Mouse (Mus musculus) cerebellum, adult 2 months (tissue): Measurements from ENCODE around the gene 1700017D01Rik. TPM values are rescaled to one million over a fixed set of nuclear protein-coding genes. Genes with fewer than 3 reads are reported as not detected.
"Not testable (repeated sequence)": the region's sequence is repeated elsewhere in the genome, so short reads cannot be mapped to it uniquely, and the experiment has no call there.

ENCODE experiments used
- DNase-seq, 2 experiments: peaks; one replicate each; pipeline ENCODE4 v3.0.0; 2021
- H3K27ac ChIP-seq: fragments of 200-500 bp; 2 replicates; pipeline ENCODE4 v1.5.1; 2012; ENCODE audit warnings: low read length, control low read depth, inconsistent platforms; ENCODE audit not compliant: insufficient read depth
- H3K27me3 ChIP-seq: fragments of 200-500 bp; 2 replicates; pipeline ENCODE4 v1.6.1; 2012; ENCODE audit warnings: inconsistent platforms, mild to moderate bottlenecking, low read length, moderate library complexity; ENCODE audit not compliant: control insufficient read depth, insufficient read depth
- H3K4me1 ChIP-seq: fragments of 200-500 bp; 2 replicates; pipeline ENCODE4 v1.6.1; 2011; ENCODE audit warnings: low read length; ENCODE audit not compliant: control insufficient read depth, insufficient read depth
- H3K4me3 ChIP-seq: fragments of 200-500 bp; replicated peaks from 2 replicates; pipeline ENCODE3; 2011; ENCODE audit warnings: mild to moderate bottlenecking, low read depth, low read length, control low read depth; ENCODE audit not compliant: insufficient read depth
- CTCF ChIP-seq: fragments of 200-500 bp; IDR thresholded peaks from 2 replicates; pipeline ENCODE4 v1.5.1; 2011; ENCODE audit warnings: low read depth, mild to moderate bottlenecking, control low read depth, low read length, moderate library complexity, borderline replicate concordance; ENCODE audit not compliant: insufficient read depth
- POLR2A ChIP-seq: fragments of 200-500 bp; IDR thresholded peaks from 2 replicates; pipeline ENCODE4 v1.6.1; 2011; ENCODE audit warnings: low read length, control low read depth, borderline replicate concordance; ENCODE audit not compliant: insufficient read depth
- WGBS: fragments of 180-500 bp; shearing (Covaris S2); methylation state at CpG from one replicate; pipeline ENCODE4 v1.1.7; 2018; 5-methylcytosine and 5-hydroxymethylcytosine counted together
- polyA plus RNA-seq: library from polyadenylated mRNA; depleted of rRNA; stranded (reverse); fragments of >200 nt; gene quantifications from 2 replicates; pipeline ENCODE4 v1.2.3, GENCODE M21; 2012

Gene 1700017D01Rik
- polyA plus RNA-seq, 1 experiment = not detected

GRCm38 (mm10) chr19:11107746-11108145 lies 22.9 kb downstream of the 1700017D01Rik start:
- DNase-seq = no peak
- Histone ChIP-seq H3K4me3 (no peak overlapping the region), H3K4me1 (no peaks in the 10 kb centered on the region), H3K27ac (no peak overlapping the region), H3K27me3 (no peaks in the 10 kb centered on the region)
- TF ChIP-seq CTCF = no peak
- no peak for TF ChIP-seq POLR2A
- WGBS = 59% methylated on average over 3 of the region's 3 CpGs

- 64% methylated on average over 1 of the region's 1 CpGs for WGBS
- Histone ChIP-seq H3K27ac (no peak overlapping the region), H3K4me3 (no peak overlapping the region), H3K4me1 (no peaks in the 10 kb centered on the region), H3K27me3 (no peaks in the 10 kb centered on the region)
- no peak for DNase-seq
- TF ChIP-seq CTCF = no peak
- no peak for TF ChIP-seq POLR2A
Measured at GRCm38 (mm10) chr19:11101880-11102279, 28.8 kb downstream of the 1700017D01Rik start.

GRCm38 (mm10) chr19:11098401-11098800 lies 32.3 kb downstream of the 1700017D01Rik start:
- WGBS = 76% methylated on average over 3 of the region's 3 CpGs
- no peak overlapping the region for H3K4me3 ChIP-seq
- H3K4me1 ChIP-seq = no peaks in the 10 kb centered on the region
- DNase-seq = no peak
- no peak for TF ChIP-seq POLR2A
- no peak for TF ChIP-seq CTCF
- H3K27ac ChIP-seq = no peak overlapping the region
- H3K27me3 ChIP-seq = no peaks in the 10 kb centered on the region

DNA sequence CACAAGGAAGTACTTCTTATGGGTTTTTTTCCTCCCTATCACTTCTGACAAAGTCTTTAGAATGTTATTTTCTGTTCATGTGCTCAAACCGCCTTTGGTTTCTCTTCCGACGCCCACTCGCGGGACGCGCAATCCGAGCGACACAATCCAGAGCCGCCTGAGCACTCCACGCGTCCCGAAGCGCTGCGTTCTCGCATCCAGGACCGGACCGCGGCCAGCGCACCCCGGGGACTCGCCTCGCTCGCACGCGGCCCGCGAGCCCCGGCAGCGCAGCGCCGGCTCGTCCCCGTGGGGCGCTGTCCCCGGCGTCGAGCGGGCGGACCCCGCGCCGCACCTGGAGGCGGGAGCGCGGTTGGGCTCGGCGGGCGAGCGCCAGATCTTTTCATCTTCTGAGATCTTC lies 38.5 kb downstream of the 1700017D01Rik start:
- not testable (repeated sequence) for H3K27ac ChIP-seq, DNase-seq

DNA sequence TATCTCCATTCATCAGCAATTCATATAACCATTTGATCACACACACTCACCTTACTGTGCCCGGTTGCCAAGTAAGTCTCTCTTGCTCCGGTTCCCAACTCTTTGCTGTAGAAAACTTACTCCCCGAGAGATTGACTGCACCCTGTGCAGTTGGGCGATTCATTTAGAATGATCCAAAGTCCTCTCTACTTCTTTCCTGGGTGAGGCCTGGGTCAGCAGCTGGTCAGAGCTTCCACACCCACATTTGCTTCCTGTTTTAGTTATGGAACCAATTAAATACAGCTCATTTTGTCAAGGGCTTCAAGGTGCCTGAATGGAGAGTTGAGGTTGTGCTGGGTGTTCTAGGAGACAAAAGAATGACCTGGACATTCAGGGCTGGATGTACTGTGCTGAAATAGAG lies 49.7 kb downstream of the 1700017D01Rik start, which contains the start of gene Ms4a8a:
Gene Ms4a8a (minus strand): TSS at position 169 of the 400 bp plus-strand sequence.
- WGBS = 82% methylated on average over 4 of the region's 4 CpGs
- Histone ChIP-seq H3K4me3 (no peak within 1 kb of the TSS), H3K27ac (no peak within 1 kb of the TSS), H3K4me1 (no peaks in the 10 kb centered on the region), H3K27me3 (no peaks in the 10 kb centered on the region)
- TF ChIP-seq POLR2A (no peak), CTCF (no peak)
- no peak for DNase-seq

More for the DNA sequence above, 38.5 kb downstream of the 1700017D01Rik start:
- 3% methylated on average over 50 of the region's 50 CpGs for WGBS
- not testable (repeated sequence) for H3K27me3 ChIP-seq, H3K4me1 ChIP-seq, H3K4me3 ChIP-seq

GRCm38 (mm10) chr19:11070364-11070763 lies 60.3 kb downstream of the 1700017D01Rik start:
- no peak for DNase-seq
- Histone ChIP-seq H3K4me1 (no peaks in the 10 kb centered on the region), H3K4me3 (no peak overlapping the region), H3K27me3 (no peaks in the 10 kb centered on the region), H3K27ac (no peak overlapping the region)
- TF ChIP-seq CTCF = no peak
- no peak for TF ChIP-seq POLR2A
- WGBS = 73% methylated on average over 3 of the region's 3 CpGs

GRCm38 (mm10) chr19:11065202-11065875 lies 65.3 kb downstream of the 1700017D01Rik start:
- Histone ChIP-seq H3K4me3 (no peak overlapping the region), H3K27ac (no peak overlapping the region), H3K4me1 (no peaks in the 10 kb centered on the region), H3K27me3 (no peaks in the 10 kb centered on the region)
- TF ChIP-seq POLR2A (no peak), CTCF (no peak)
- no peak for DNase-seq
- WGBS = 75% methylated on average over 2 of the region's 2 CpGs

GRCm38 (mm10) chr19:11060900-11061299 lies 69.8 kb downstream of the 1700017D01Rik start:
- DNase-seq = no peak
- no peak for TF ChIP-seq CTCF
- TF ChIP-seq POLR2A = no peak
- Histone ChIP-seq H3K4me1 (no peaks in the 10 kb centered on the region), H3K27ac (no peak overlapping the region), H3K4me3 (no peak overlapping the region), H3K27me3 (no peaks in the 10 kb centered on the region)
- 89% methylated on average over 1 of the region's 1 CpGs for WGBS

DNA sequence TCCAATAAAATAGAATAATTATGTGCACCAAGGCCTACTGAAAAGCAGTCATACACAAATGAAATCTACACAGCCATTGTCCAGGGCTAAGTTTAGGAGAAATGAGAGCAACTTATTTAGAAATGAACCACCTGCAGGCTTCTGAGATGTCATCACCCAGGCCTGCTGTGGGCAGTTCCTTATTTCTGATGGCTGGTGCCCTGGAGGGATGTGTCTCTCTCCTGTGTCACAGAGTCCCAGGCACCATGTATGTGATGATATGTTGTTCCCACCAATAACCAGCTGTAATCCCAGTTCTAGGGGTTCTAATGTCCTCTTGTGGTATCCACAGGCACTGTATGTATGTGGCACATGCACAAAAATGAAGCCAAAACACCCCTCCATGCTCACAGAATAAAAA lies 70.7 kb downstream of the 1700017D01Rik start:
- Histone ChIP-seq H3K27ac (no peak overlapping the region), H3K4me1 (no peaks in the 10 kb centered on the region), H3K27me3 (no peaks in the 10 kb centered on the region), H3K4me3 (no peak overlapping the region)
- no peak for TF ChIP-seq CTCF
- no peak for TF ChIP-seq POLR2A
- no peak for DNase-seq

- 97% methylated on average over 1 of the region's 1 CpGs for WGBS
- DNase-seq, H3K27me3 ChIP-seq, H3K4me1 ChIP-seq, H3K27ac ChIP-seq, H3K4me3 ChIP-seq: not testable (repeated sequence)
Measured at GRCm38 (mm10) chr19:11055700-11056099, 75.0 kb downstream of the 1700017D01Rik start.
